4 mouse cellular contexts compared by ENCODE assay signal in the genomic region with DNA sequence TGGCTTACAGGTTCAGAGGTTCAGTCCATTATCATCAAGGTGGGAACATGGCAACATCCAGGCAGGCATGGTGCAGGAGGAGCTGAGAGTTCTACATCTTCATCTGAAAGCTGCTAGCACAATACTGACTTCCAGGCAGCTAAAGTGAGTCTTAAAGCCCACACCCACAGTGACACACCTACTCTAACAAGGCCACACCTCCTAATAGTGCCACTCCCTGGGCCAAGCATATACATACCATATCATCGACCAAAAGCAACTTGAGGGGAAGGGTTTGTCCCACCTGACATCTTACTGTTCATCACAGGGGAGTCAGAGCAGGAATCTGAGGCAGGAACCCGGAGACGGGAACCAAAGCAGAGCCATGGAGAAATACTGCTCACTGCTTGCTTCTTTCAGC. TPM values are rescaled to one million over a fixed set of nuclear protein-coding genes. Genes with fewer than 3 reads are reported as not detected.
"Had no signal": no experiment of that assay in that cellular context is flagged by ENCODE, and none has a peak within 500 bp of the region (broad histone marks: within the 10 kb centered on the region; RNA-seq: fewer than 3 reads in every experiment).

No protein-coding gene starts in this region.

RNA-seq across cellular contexts. Expression of gene Gm266, which starts 22.8 kb away (rescaled TPM):
- total RNA-seq: granulocyte monocyte progenitor cell, adult 5-6 weeks; heart, adult 18-20 months; liver, adult 2 months had no signal
- polyA plus RNA-seq: inflammation-experienced regulatory T-cells, adult 6 months; liver, adult 2 months had no signal
